23 mouse cellular contexts compared by ENCODE assay signal in the genomic region with DNA sequence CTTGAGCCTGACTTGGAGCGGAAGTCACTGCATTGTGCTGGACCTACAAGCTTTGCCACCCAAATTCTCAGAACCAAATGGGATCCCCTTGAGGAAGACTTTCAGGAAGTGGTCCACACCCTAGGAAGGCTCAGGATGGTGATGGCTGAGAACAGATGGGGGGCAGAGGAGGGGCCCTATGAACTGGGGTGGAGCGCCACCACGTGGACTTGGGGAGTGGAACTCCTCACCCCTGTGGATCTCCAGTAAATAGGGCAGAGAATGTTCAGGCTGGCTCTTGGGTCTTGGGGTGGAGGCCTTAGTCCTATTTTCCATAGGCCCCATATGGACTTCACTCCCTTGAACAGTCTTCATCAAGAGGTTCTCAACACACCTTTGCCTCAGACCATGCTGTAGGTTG.
DNase-seq lines count a peak whose midpoint lies in the region; TF ChIP-seq lines count a peak whose summit lies in the region.
"Had no signal": no experiment of that assay in that cellular context is flagged by ENCODE, and none has a peak within 500 bp of the region (broad histone marks: within the 10 kb centered on the region; RNA-seq: fewer than 3 reads in every experiment).

No protein-coding gene starts in this region.

- dilution Hi-C loops in CH12.LX (cut with MboI; ENCODE audit: extremely low pct_ligation_motif_present, extremely low pct_unique_long_range_greater_than_20kb, low sequenced_read_pairs), result no loop called here

- H3K4me2 ChIP-seq in CH12.LX (ENCODE audit: insufficient read depth, low read depth, poor library complexity, severe bottlenecking), result no peak overlapping the region
- H3K4me2 ChIP-seq: heart, embryonic 15.5 days; hindbrain, embryonic 15.5 days; limb, embryonic 15.5 days; lung, embryonic 14.5 days had no signal

- TF ChIP-seq CTCF in layer of hippocampus, adult 2 months (conservative IDR thresholded peaks at IDR 0.05), result peak; percentile 50
- peak in 1 of 2 experiments; percentile 35; a peak in 2 of 4 replicates for TF ChIP-seq CTCF in CH12.LX (conservative IDR thresholded peaks at IDR 0.05 in 1 of 2, IDR thresholded peaks at IDR 0.05 in 1 of 2; ENCODE audit: low read depth in 2 of 2, low read length in 2 of 2)

- no peak overlapping the region for H3K4me3 ChIP-seq in layer of hippocampus, adult 2 months
- no peak overlapping the region for H3K4me3 ChIP-seq in CH12.LX (replicated peaks in 1 of 3; ENCODE audit: low read depth in 2 of 3, low read length in 2 of 3, poor library complexity in 1 of 3)
- H3K4me3 ChIP-seq: forebrain, embryonic 10.5 days; heart, embryonic 15.5 days; hindbrain, embryonic 15.5 days; limb, embryonic 15.5 days had no signal

- no peak overlapping the region for H3K9ac ChIP-seq in CH12.LX (ENCODE audit: insufficient read depth, low read depth)
- H3K9ac ChIP-seq: heart, embryonic 15.5 days; hindbrain, embryonic 15.5 days; limb, embryonic 15.5 days; lung, embryonic 14.5 days had no signal

- no peaks in the 10 kb centered on the region for H3K9me3 ChIP-seq in CH12.LX (replicated peaks; ENCODE audit: low read length)
- H3K9me3 ChIP-seq: forebrain, embryonic 10.5 days; heart, embryonic 15.5 days; hindbrain, embryonic 15.5 days; limb, embryonic 15.5 days had no signal

- in situ Hi-C loops in CH12.LX (cut with MboI; ENCODE audit: low pct_ligation_motif_present, low pct_unique_long_range_greater_than_20kb, low sequenced_read_pairs), result no loop called here

- peaks cover 89% of the 10 kb centered on the region for H3K27me3 ChIP-seq in CH12.LX (replicated peaks)
- H3K27me3 ChIP-seq: hindbrain, embryonic 15.5 days had no signal

- no peaks in the 10 kb centered on the region for H3K4me1 ChIP-seq in CH12.LX (ENCODE audit: control insufficient read depth in 1 of 2, insufficient read depth in 2 of 2)

- TF ChIP-seq EP300 in CH12.LX (IDR thresholded peaks at IDR 0.05; ENCODE audit: low read length), result no peak

- no peak; the same call in none of the 2 replicates for TF ChIP-seq RAD21 in CH12.LX (IDR thresholded peaks at IDR 0.05; ENCODE audit: low read depth, low read length)

- DNase-seq in gastrocnemius, postnatal 10 days, result peak; percentile 20
- no peak for DNase-seq in gastrocnemius, postnatal 36 days
- no peak for DNase-seq in layer of hippocampus, adult 2 months (ENCODE audit: low spot score in 2 of 2)
- no peak for DNase-seq in layer of hippocampus, adult 9-10 months (ENCODE audit: low spot score)
- no peak for DNase-seq in CH12.LX (ENCODE audit: extremely low read depth)
- peak; percentile 16 to 37 for DNase-seq in thymus, postnatal 10 days (ENCODE audit: low spot score in 2 of 2)
- DNase-seq in right cerebral cortex, postnatal 4 days, result no peak
- DNase-seq in left cerebral cortex, postnatal 10 days (ENCODE audit: extremely low spot score in 1 of 2, low spot score in 2 of 2), result no peak
- DNase-seq: adrenal gland, adult 2 months; cerebellum, adult 11 months; cerebellum, postnatal 10 days; heart, adult 18-20 months; kidney, adult 8-10 months; kidney, postnatal 36 days; layer of hippocampus, adult 9-11 months; lung, embryonic 14.5 days; lung, postnatal 4 days; midbrain, embryonic 14.5 days; right cerebral cortex, postnatal 25 days had no signal

- intact Hi-C loops in gastrocnemius, postnatal 36 days (cut with DNase I), result loop anchor here (10.0 kb wide), 1 partner anchor 316 kb away; no protein-coding TSS in a partner anchor
- intact Hi-C loops in left cerebral cortex, postnatal 10 days (cut with DNase I), result no loop called here

- no peak for TF ChIP-seq POLR2A in CH12.LX (IDR thresholded peaks at IDR 0.05; ENCODE audit: low read depth, low read length)

- no peak overlapping the region for H3K27ac ChIP-seq in layer of hippocampus, adult 2 months
- no peak overlapping the region for H3K27ac ChIP-seq in CH12.LX (ENCODE audit: insufficient read depth, low read depth)
- H3K27ac ChIP-seq: forebrain, embryonic 10.5 days; heart, embryonic 15.5 days; hindbrain, embryonic 15.5 days; limb, embryonic 15.5 days had no signal

- H3K36me3 ChIP-seq in CH12.LX (replicated peaks in 1 of 2; ENCODE audit: control insufficient read depth in 1 of 2, insufficient read depth in 1 of 2, low read length in 1 of 2), result no peaks in the 10 kb centered on the region
- H3K36me3 ChIP-seq: forebrain, embryonic 10.5 days; heart, embryonic 15.5 days; hindbrain, embryonic 15.5 days; limb, embryonic 15.5 days had no signal

- no peaks in the 10 kb centered on the region for H3K79me2 ChIP-seq in CH12.LX (replicated peaks; ENCODE audit: control insufficient read depth, extremely low read depth, insufficient read depth, poor library complexity, severe bottlenecking)

TF ChIP-seq in CH12.LX, 34 proteins besides CTCF, POLR2A, EP300 and RAD21:
- no peak for TF ChIP-seq MAFK (IDR thresholded peaks at IDR 0.05; ENCODE audit: insufficient replicate concordance, low read length)
- TF ChIP-seq SMC3 (IDR thresholded peaks at IDR 0.05; ENCODE audit: low read depth, low read length), result peak; percentile 30
- no peak for TF ChIP-seq MXI1 (IDR thresholded peaks at IDR 0.05; ENCODE audit: low read depth, low read length)
- TF ChIP-seq ZNF384 (IDR thresholded peaks at IDR 0.05; ENCODE audit: low read depth, low read length), result no peak
- no peak for TF ChIP-seq ZC3H11A (IDR thresholded peaks at IDR 0.05; ENCODE audit: low read depth, low read length)

Comparison
In these comparisons a context has a peak if more than half of its experiments do, and no peak if none do; other contexts are left out.
1. DNase-seq: peak in gastrocnemius, postnatal 10 days (single experiment) and thymus, postnatal 10 days (2 of 2); none in gastrocnemius, postnatal 36 days (0 of 2), layer of hippocampus, adult 2 months (0 of 2), layer of hippocampus, adult 9-10 months (single experiment), CH12.LX (single experiment), right cerebral cortex, postnatal 4 days (single experiment) and left cerebral cortex, postnatal 10 days (0 of 2).